Mouse (Mus musculus) brain, embryonic 14.5 days (tissue): ENCODE measurements around the gene Gtsf1l.

Source experiments
- CTCF ChIP-seq: fragments of 200-500 bp; IDR thresholded peaks from 2 replicates; pipeline ENCODE4 v1.5.1; 2012; ENCODE audit warnings: inconsistent platforms, mild to moderate bottlenecking, moderate library complexity, borderline replicate concordance; ENCODE audit not compliant: insufficient read depth, insufficient read length; ENCODE audit errors: extremely low read depth
- POLR2A ChIP-seq: fragments of 200-500 bp; IDR thresholded peaks from 2 replicates; pipeline ENCODE4 v1.6.1; 2012; ENCODE audit warnings: mild to moderate bottlenecking, inconsistent platforms, borderline replicate concordance; ENCODE audit not compliant: poor library complexity, insufficient read depth, insufficient read length, severe bottlenecking; ENCODE audit errors: extremely low read depth

DNA sequence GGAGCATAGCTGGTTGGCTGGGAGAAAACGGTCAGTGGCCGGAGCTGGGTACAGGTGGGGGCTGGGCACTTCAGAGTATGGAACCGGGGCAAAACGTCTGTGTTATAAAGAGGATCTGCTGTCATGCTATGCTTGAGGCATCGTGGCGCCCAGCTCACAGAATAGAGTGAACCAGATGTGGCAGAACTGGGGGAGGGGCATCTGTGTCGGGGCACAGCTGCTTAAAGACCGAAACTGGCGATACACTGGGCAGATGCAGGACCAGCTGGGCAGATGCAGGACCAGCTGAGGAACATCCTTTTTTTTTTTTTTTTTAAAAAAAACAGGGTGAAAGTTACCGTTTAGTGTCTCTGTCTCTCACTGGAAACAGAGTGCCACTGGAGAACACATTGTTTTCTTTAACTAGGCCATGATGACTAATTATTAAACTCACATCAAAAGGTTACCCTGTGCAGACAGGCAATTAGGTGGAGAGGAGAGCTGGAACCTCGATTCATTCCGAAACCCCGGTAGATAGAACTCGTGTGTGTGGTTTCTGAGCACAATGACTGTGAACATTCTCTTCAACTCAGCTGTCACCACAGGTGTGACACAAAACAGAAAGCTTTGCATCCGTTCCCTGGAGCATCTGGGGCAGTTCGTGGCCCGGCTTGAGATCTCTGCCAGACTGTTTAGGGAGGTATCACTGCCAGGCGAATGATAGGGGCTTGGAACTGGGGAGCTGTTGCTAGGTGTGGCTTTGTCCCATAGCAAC is 15.4 kb upstream of the Gtsf1l start:
- no peak for TF ChIP-seq CTCF
- no peak for TF ChIP-seq POLR2A
